ENCODE assay signal across 23 mouse cellular contexts in genomic region chr1:42585191-42585590, GRCm38 (mm10).
DNase-seq lines count a peak whose midpoint lies in the region; ATAC-seq and TF ChIP-seq lines count a peak whose summit lies in the region.
"Had no signal": no experiment of that assay in that cellular context is flagged by ENCODE, and none has a peak within 500 bp of the region (broad histone marks: within the 10 kb centered on the region; RNA-seq: fewer than 3 reads in every experiment).

No protein-coding gene starts in this region.

- ATAC-seq in midbrain, postnatal 0 days (ENCODE audit: low FRiP score): no peak
- ATAC-seq: activated CD4-positive, CD25-positive, alpha-beta regulatory T cell, adult 4 months; CD4-positive, CD25-positive, alpha-beta regulatory T cell, adult 4 months; Patski had no signal

- DNase-seq in cerebellum, postnatal 10 days: peak; percentile 72 to 79
- DNase-seq in cerebellum, postnatal 4 days (ENCODE audit: low spot score in 2 of 2): no peak
- peak; percentile 58 to 60 for DNase-seq in cerebellum, postnatal 14 days
- no peak for DNase-seq in cerebellum, postnatal 25 days
- peak; percentile 18 for DNase-seq in left cerebral cortex, postnatal 4 days
- DNase-seq in left cerebral cortex, postnatal 36 days (ENCODE audit: low spot score in 2 of 2): no peak
- DNase-seq in brain, adult 2 months (ENCODE audit: low read depth, low spot score): peak; percentile 8
- DNase-seq in midbrain, postnatal 0 days (ENCODE audit: low spot score): no peak
- DNase-seq: adrenal gland, adult 2 months; adrenal gland, adult 8-10 months; adrenal gland, postnatal 10 days; adrenal gland, postnatal 14 days; adrenal gland, postnatal 25 days; adrenal gland, postnatal 36 days; B cell, adult 2 months; cerebellum, adult 11 months; cerebellum, adult 11-12 months; cerebellum, adult 18-20 months had no signal

- TF ChIP-seq CTCF in midbrain, postnatal 0 days (IDR thresholded peaks at IDR 0.05): no peak

- no peaks in the 10 kb centered on the region for H3K9me3 ChIP-seq in midbrain, postnatal 0 days (ENCODE audit: low read length)

- no peaks in the 10 kb centered on the region for H3K4me1 ChIP-seq in midbrain, postnatal 0 days (ENCODE audit: insufficient read depth, low read length)

- H3K27me3 ChIP-seq in midbrain, postnatal 0 days (ENCODE audit: insufficient read depth, low read length): no peaks in the 10 kb centered on the region
- H3K27me3 ChIP-seq: CH12.LX, Patski had no signal

- H3K4me3 ChIP-seq in midbrain, postnatal 0 days (ENCODE audit: low read depth, low read length): no peak overlapping the region

- no peaks in the 10 kb centered on the region for H3K36me3 ChIP-seq in midbrain, postnatal 0 days (ENCODE audit: insufficient read depth, low read length)
- H3K36me3 ChIP-seq: G1E had no signal

- no peak overlapping the region for H3K9ac ChIP-seq in midbrain, postnatal 0 days (replicated peaks; ENCODE audit: low read length, poor library complexity, severe bottlenecking)

- H3K27ac ChIP-seq in midbrain, postnatal 0 days (ENCODE audit: low read depth, low read length): no peak overlapping the region

- intact Hi-C loops in left cerebral cortex, postnatal 4 days (cut with DNase I): no loop called here
- intact Hi-C loops in left cerebral cortex, postnatal 36 days (cut with DNase I): no loop called here

- 93% methylated on average over 3 of the region's 3 CpGs for WGBS in midbrain, postnatal 0 days

- H3K4me2 ChIP-seq in midbrain, postnatal 0 days (ENCODE audit: low read depth, low read length, poor library complexity, severe bottlenecking): no peak overlapping the region

Comparison
In these comparisons a context has a peak if more than half of its experiments do, and no peak if none do; other contexts are left out.
1. DNase-seq: peak in cerebellum, postnatal 10 days (2 of 2), cerebellum, postnatal 14 days (2 of 2), left cerebral cortex, postnatal 4 days (single experiment) and brain, adult 2 months (single experiment); none in cerebellum, postnatal 4 days (0 of 2), cerebellum, postnatal 25 days (0 of 2), left cerebral cortex, postnatal 36 days (0 of 2) and midbrain, postnatal 0 days (single experiment).